25 mouse cellular contexts compared by ENCODE assay signal in genomic region chr13:8691448-8691847, GRCm38 (mm10).
DNase-seq lines count a peak whose midpoint lies in the region; ATAC-seq and TF ChIP-seq lines count a peak whose summit lies in the region.
"Had no signal": no experiment of that assay in that cellular context is flagged by ENCODE, and none has a peak within 500 bp of the region (broad histone marks: within the 10 kb centered on the region; RNA-seq: fewer than 3 reads in every experiment).

No protein-coding gene starts in this region.

- H3K9me3 ChIP-seq in forebrain, embryonic 14.5 days (replicated peaks; ENCODE audit: control insufficient read depth, low read length): no peaks in the 10 kb centered on the region
- no peaks in the 10 kb centered on the region for H3K9me3 ChIP-seq in forebrain, embryonic 16.5 days (ENCODE audit: control insufficient read depth, low read length)
- H3K9me3 ChIP-seq in midbrain, embryonic 13.5 days: no peaks in the 10 kb centered on the region
- no peaks in the 10 kb centered on the region for H3K9me3 ChIP-seq in midbrain, embryonic 10.5 days (replicated peaks)
- no peaks in the 10 kb centered on the region for H3K9me3 ChIP-seq in hindbrain, postnatal 0 days (ENCODE audit: low read length)
- H3K9me3 ChIP-seq: heart, embryonic 13.5 days; intestine, embryonic 15.5 days; limb, embryonic 13.5 days; liver, embryonic 12.5 days; neural tube, embryonic 13.5 days had no signal

- H3K9ac ChIP-seq in forebrain, embryonic 14.5 days (ENCODE audit: low read length): no peak overlapping the region
- H3K9ac ChIP-seq in forebrain, embryonic 16.5 days (replicated peaks; ENCODE audit: low read depth, low read length): no peak overlapping the region
- H3K9ac ChIP-seq in midbrain, embryonic 13.5 days (replicated peaks): no peak overlapping the region
- no peak overlapping the region for H3K9ac ChIP-seq in hindbrain, postnatal 0 days (replicated peaks; ENCODE audit: low read length)
- H3K9ac ChIP-seq: heart, embryonic 13.5 days; intestine, embryonic 15.5 days; limb, embryonic 13.5 days; liver, embryonic 12.5 days; liver, postnatal 0 days; neural tube, embryonic 13.5 days had no signal

- DNase-seq in forebrain, embryonic 14.5 days (ENCODE audit: low spot score): peak; percentile 17
- DNase-seq in midbrain, embryonic 10.5 days (ENCODE audit: low spot score): no peak
- DNase-seq in hindbrain, postnatal 0 days (ENCODE audit: low spot score): peak; percentile 36
- DNase-seq in retina, postnatal 1 day: peak; percentile 55
- DNase-seq in spleen, adult 18-20 months: no peak
- DNase-seq in cerebellum, postnatal 25 days: no peak
- DNase-seq: adrenal gland, postnatal 14 days; cerebellum, adult 18-20 months; cerebellum, postnatal 10 days; heart, adult 2 months; heart, postnatal 10 days; kidney, adult 2 months; kidney, postnatal 36 days; liver, postnatal 0 days; lung, postnatal 36 days; right cerebral cortex, postnatal 25 days; thymus, postnatal 36 days had no signal

- no peaks in the 10 kb centered on the region for H3K36me3 ChIP-seq in forebrain, embryonic 14.5 days (ENCODE audit: control insufficient read depth, insufficient read depth, low read length)
- H3K36me3 ChIP-seq in forebrain, embryonic 16.5 days (ENCODE audit: control insufficient read depth, insufficient read depth): no peaks in the 10 kb centered on the region
- no peaks in the 10 kb centered on the region for H3K36me3 ChIP-seq in midbrain, embryonic 13.5 days
- H3K36me3 ChIP-seq in midbrain, embryonic 10.5 days: no peaks in the 10 kb centered on the region
- H3K36me3 ChIP-seq in hindbrain, postnatal 0 days (ENCODE audit: insufficient read depth, low read length): no peaks in the 10 kb centered on the region
- H3K36me3 ChIP-seq: heart, embryonic 13.5 days; intestine, embryonic 15.5 days; limb, embryonic 13.5 days; liver, embryonic 12.5 days; neural tube, embryonic 13.5 days had no signal

- H3K4me1 ChIP-seq in forebrain, embryonic 14.5 days (ENCODE audit: control insufficient read depth, insufficient read depth, low read length): peaks cover 2% of the 10 kb centered on the region; the same call in 1 of the 2 replicates
- 0 out of 2 replicates have a peak, but pooled peaks cover 2% of the 10 kb centered on the region for H3K4me1 ChIP-seq in forebrain, embryonic 16.5 days (replicated peaks; ENCODE audit: control insufficient read depth, insufficient read depth, low read length)
- peaks cover 20% of the 10 kb centered on the region for H3K4me1 ChIP-seq in midbrain, embryonic 13.5 days (replicated peaks)
- H3K4me1 ChIP-seq in midbrain, embryonic 10.5 days: 0 out of 2 replicates have a peak, but pooled peaks cover 5% of the 10 kb centered on the region
- no peaks in the 10 kb centered on the region for H3K4me1 ChIP-seq in hindbrain, postnatal 0 days (ENCODE audit: insufficient read depth, low read length)
- H3K4me1 ChIP-seq: heart, embryonic 13.5 days; intestine, embryonic 15.5 days; limb, embryonic 13.5 days; liver, embryonic 12.5 days had no signal

- no peak overlapping the region for H3K4me3 ChIP-seq in forebrain, embryonic 14.5 days (ENCODE audit: low read depth, low read length)
- H3K4me3 ChIP-seq in forebrain, embryonic 16.5 days (replicated peaks; ENCODE audit: low read length): no peak overlapping the region
- H3K4me3 ChIP-seq in midbrain, embryonic 13.5 days (replicated peaks): no peak overlapping the region
- H3K4me3 ChIP-seq in midbrain, embryonic 10.5 days: no peak overlapping the region
- no peak overlapping the region for H3K4me3 ChIP-seq in hindbrain, postnatal 0 days (ENCODE audit: low read length)
- H3K4me3 ChIP-seq: heart, adult 2 months; heart, embryonic 13.5 days; intestine, embryonic 15.5 days; layer of hippocampus, adult 2 months; limb, embryonic 13.5 days; liver, embryonic 12.5 days; neural tube, embryonic 13.5 days had no signal

- no peak overlapping the region for H3K27ac ChIP-seq in forebrain, embryonic 14.5 days (ENCODE audit: low read depth, low read length)
- no peak overlapping the region for H3K27ac ChIP-seq in forebrain, embryonic 16.5 days (ENCODE audit: low read length)
- H3K27ac ChIP-seq in midbrain, embryonic 13.5 days: peak overlapping the region; percentile 15; the same call in 1 of the 2 replicates
- H3K27ac ChIP-seq in midbrain, embryonic 10.5 days (replicated peaks): no peak overlapping the region
- H3K27ac ChIP-seq in hindbrain, postnatal 0 days: no peak overlapping the region
- H3K27ac ChIP-seq: heart, adult 2 months; heart, embryonic 13.5 days; intestine, embryonic 15.5 days; layer of hippocampus, adult 2 months; limb, embryonic 13.5 days; liver, embryonic 12.5 days; neural tube, embryonic 13.5 days had no signal

- WGBS in forebrain, embryonic 14.5 days: 26% methylated on average over 6 of the region's 6 CpGs
- 24% methylated on average over 6 of the region's 6 CpGs for WGBS in forebrain, embryonic 16.5 days
- WGBS in midbrain, embryonic 13.5 days: 42% methylated on average over 6 of the region's 6 CpGs
- WGBS in midbrain, embryonic 10.5 days: 82% methylated on average over 6 of the region's 6 CpGs
- 42% methylated on average over 6 of the region's 6 CpGs for WGBS in hindbrain, postnatal 0 days

- H3K27me3 ChIP-seq in forebrain, embryonic 14.5 days (replicated peaks; ENCODE audit: control insufficient read depth, insufficient read depth, low read length): no peaks in the 10 kb centered on the region
- H3K27me3 ChIP-seq in forebrain, embryonic 16.5 days (replicated peaks; ENCODE audit: control insufficient read depth, insufficient read depth, low read length): no peaks in the 10 kb centered on the region
- no peaks in the 10 kb centered on the region for H3K27me3 ChIP-seq in midbrain, embryonic 13.5 days
- H3K27me3 ChIP-seq in midbrain, embryonic 10.5 days (ENCODE audit: low read depth, poor library complexity, severe bottlenecking): no peaks in the 10 kb centered on the region
- H3K27me3 ChIP-seq in hindbrain, postnatal 0 days (ENCODE audit: insufficient read depth, low read length): no peaks in the 10 kb centered on the region
- H3K27me3 ChIP-seq: heart, embryonic 13.5 days; intestine, embryonic 15.5 days; limb, embryonic 13.5 days; liver, embryonic 12.5 days; neural tube, embryonic 13.5 days had no signal

- no peak for ATAC-seq in forebrain, embryonic 14.5 days
- ATAC-seq in forebrain, embryonic 16.5 days: no peak
- ATAC-seq in midbrain, embryonic 13.5 days: peak; percentile 62; the same call in 1 of the 2 replicates
- peak; percentile 43; the same call in 1 of the 2 replicates for ATAC-seq in hindbrain, postnatal 0 days
- ATAC-seq: intestine, embryonic 15.5 days; liver, embryonic 12.5 days; liver, postnatal 0 days had no signal

- TF ChIP-seq CTCF in hindbrain, postnatal 0 days (IDR thresholded peaks at IDR 0.05; ENCODE audit: low read depth): no peak

- no peak overlapping the region for H3K4me2 ChIP-seq in forebrain, embryonic 14.5 days (ENCODE audit: low read length)
- no peak overlapping the region for H3K4me2 ChIP-seq in forebrain, embryonic 16.5 days (ENCODE audit: low read length)
- no peak overlapping the region for H3K4me2 ChIP-seq in midbrain, embryonic 13.5 days (replicated peaks)
- H3K4me2 ChIP-seq in hindbrain, postnatal 0 days (ENCODE audit: low read depth, low read length): no peak overlapping the region
- H3K4me2 ChIP-seq: heart, embryonic 13.5 days; intestine, embryonic 15.5 days; limb, embryonic 13.5 days; liver, embryonic 12.5 days; neural tube, embryonic 13.5 days had no signal

Comparison
In these comparisons a context has a peak if more than half of its experiments do, and no peak if none do; other contexts are left out.
1. ATAC-seq: peak in midbrain, embryonic 13.5 days (single experiment) and hindbrain, postnatal 0 days (single experiment); none in forebrain, embryonic 14.5 days (single experiment) and forebrain, embryonic 16.5 days (single experiment).
2. DNase-seq: peak in forebrain, embryonic 14.5 days (single experiment), hindbrain, postnatal 0 days (single experiment) and retina, postnatal 1 day (single experiment); none in midbrain, embryonic 10.5 days (single experiment), spleen, adult 18-20 months (0 of 2) and cerebellum, postnatal 25 days (0 of 2).